Mouse (Mus musculus) gonadal fat pad, adult 2 months (tissue): ENCODE data around the gene Chd3. TPM values are rescaled to one million over a fixed set of nuclear protein-coding genes. Genes with fewer than 3 reads are reported as not detected.

Source experiments
- DNase-seq: peaks from one replicate; pipeline ENCODE4 v3.0.0-alpha.2; 2012; ENCODE audit warnings: low read depth
- polyA plus RNA-seq: library from polyadenylated mRNA; depleted of rRNA; stranded (reverse); fragments of >200 nt; gene quantifications from 2 replicates; pipeline ENCODE4 v1.2.3, GENCODE M21; 2012; rRNA removed

Chd3 gene
- polyA plus RNA-seq = 66.3 and 80.2 TPM in 2 replicates

GRCm38 (mm10) chr11:69369215-69369989 lies at the start of gene Chd3:
Chd3 (minus strand) TSS chr11:69369406.
- no peak for DNase-seq

GRCm38 (mm10) chr11:69417449-69418384 lies 48.5 kb upstream of the Chd3 start:
- DNase-seq = no peak

GRCm38 (mm10) chr11:69416921-69417448 lies 47.8 kb upstream of the Chd3 start:
- DNase-seq = no peak

- no peak for DNase-seq
Measured at GRCm38 (mm10) chr11:69416509-69416908, 47.3 kb upstream of the Chd3 start.

GRCm38 (mm10) chr11:69415668-69416451 lies 46.7 kb upstream of the Chd3 start:
- no peak for DNase-seq

GRCm38 (mm10) chr11:69415327-69415667 lies 46.1 kb upstream of the Chd3 start:
- DNase-seq = no peak

GRCm38 (mm10) chr11:69414421-69415326 lies 45.5 kb upstream of the Chd3 start:
- no peak for DNase-seq

GRCm38 (mm10) chr11:69413221-69414181 lies 44.3 kb upstream of the Chd3 start, which contains the start of gene Kdm6b:
Kdm6b (minus strand) TSS chr11:69413675.
- DNase-seq = no peak

GRCm38 (mm10) chr11:69412548-69412947 lies 43.3 kb upstream of the Chd3 start:
- no peak for DNase-seq

- DNase-seq = no peak
Measured at GRCm38 (mm10) chr11:69411538-69412203, 42.5 kb upstream of the Chd3 start.

- DNase-seq = no peak
Measured at GRCm38 (mm10) chr11:69411073-69411535, 41.9 kb upstream of the Chd3 start.

GRCm38 (mm10) chr11:69410310-69411072 lies 41.3 kb upstream of the Chd3 start:
- no peak for DNase-seq

GRCm38 (mm10) chr11:69410045-69410309 lies 40.8 kb upstream of the Chd3 start:
- DNase-seq = no peak

GRCm38 (mm10) chr11:69409378-69410044 lies 40.3 kb upstream of the Chd3 start:
- no peak for DNase-seq

GRCm38 (mm10) chr11:69408541-69409377 lies 39.6 kb upstream of the Chd3 start:
- no peak for DNase-seq

- DNase-seq = no peak
Measured at GRCm38 (mm10) chr11:69407724-69408004, 38.5 kb upstream of the Chd3 start.
